Mouse (Mus musculus) cortical plate, adult 2 months (tissue): ENCODE data around the gene Chrnb2.
A peak's percentile ranks its signal among the peaks of the same experiment; 100 is the strongest.

Experiments used
- CTCF ChIP-seq: fragments of 200-500 bp; IDR thresholded peaks from 2 replicates; pipeline ENCODE4 v1.5.1; 2011; ENCODE audit warnings: mild to moderate bottlenecking, control low read depth, low read length; ENCODE audit not compliant: insufficient read depth; ENCODE audit errors: extremely low read depth
- POLR2A ChIP-seq: fragments of 200-500 bp; IDR thresholded peaks from 2 replicates; pipeline ENCODE4 v1.6.1; 2011; ENCODE audit warnings: mild to moderate bottlenecking, low read length, control low read depth; ENCODE audit not compliant: insufficient read depth; ENCODE audit errors: extremely low read depth

DNA sequence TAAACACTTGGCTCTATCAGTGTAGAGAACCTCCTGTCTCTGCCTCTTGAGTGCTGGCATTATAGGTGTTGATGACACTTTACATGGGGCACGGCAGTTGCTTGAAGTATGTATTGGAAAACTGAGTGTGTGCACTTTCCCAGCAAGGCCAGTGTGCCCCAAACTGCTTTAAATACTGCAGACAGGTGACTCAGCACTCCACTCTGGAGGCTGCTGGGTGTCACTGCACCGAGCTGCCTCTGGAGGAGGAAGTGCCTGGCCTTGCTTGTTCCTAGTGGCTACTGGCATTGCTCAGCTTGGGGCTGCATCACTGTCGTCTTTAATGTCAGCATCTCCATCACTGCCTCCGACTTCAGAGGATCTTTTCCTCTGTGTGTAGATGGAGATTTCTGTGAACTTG is 37.4 kb downstream of the Chrnb2 start:
- peak; percentile 47 for TF ChIP-seq CTCF
- TF ChIP-seq POLR2A, result no peak
